Mouse (Mus musculus) heart, embryonic 10.5 days (tissue): Measurements from ENCODE around the gene Vmn1r80. TPM values are rescaled to one million over a fixed set of nuclear protein-coding genes. Genes with fewer than 3 reads are reported as not detected.
"Not testable (repeated sequence)": the region's sequence is repeated elsewhere in the genome, so short reads cannot be mapped to it uniquely, and the experiment has no call there.

Experiments
- DNase-seq: peaks from one replicate; pipeline ENCODE4 v3.0.0-alpha.2; 2017; ENCODE audit warnings: low spot score
- H3K27ac ChIP-seq: fragments of 300-500 bp; sonication (generic); 2 replicates; pipeline ENCODE4 v1.5.1; 2016; ENCODE audit warnings: mild to moderate bottlenecking
- H3K27me3 ChIP-seq: fragments of 300-500 bp; sonication (generic); 2 replicates; pipeline ENCODE4 v1.6.1; 2016; ENCODE audit warnings: mild to moderate bottlenecking; ENCODE audit not compliant: poor library complexity, insufficient read depth, severe bottlenecking
- H3K36me3 ChIP-seq: fragments of 300-500 bp; sonication (generic); 2 replicates; pipeline ENCODE4 v1.6.1; 2016; ENCODE audit warnings: mild to moderate bottlenecking, moderate library complexity
- H3K4me1 ChIP-seq: fragments of 300-500 bp; sonication (generic); 2 replicates; pipeline ENCODE4 v1.6.1; 2016; ENCODE audit warnings: mild to moderate bottlenecking
- H3K4me3 ChIP-seq: fragments of 300-500 bp; sonication (generic); 2 replicates; pipeline ENCODE4 v1.5.1; 2016; ENCODE audit warnings: mild to moderate bottlenecking, moderate library complexity
- H3K9me3 ChIP-seq: fragments of 300-500 bp; sonication (generic); 2 replicates; pipeline ENCODE4 v1.6.1; 2016; ENCODE audit warnings: mild to moderate bottlenecking, moderate library complexity
- WGBS: fragments of 180-500 bp; shearing (Covaris S2); methylation state at CpG from one replicate; pipeline ENCODE4 v1.1.7; 2016; 5-methylcytosine and 5-hydroxymethylcytosine counted together
- polyA plus RNA-seq: library from polyadenylated mRNA; unstranded; fragments of >200 nt; fragmentation: Nextera tagmentation; extraction: Ambion mirVana; gene quantifications from 2 replicates; pipeline ENCODE4 v1.2.1, GENCODE M21; 2016

Gene Vmn1r80
- not detected in 2 replicates for polyA plus RNA-seq

- H3K27ac ChIP-seq, result no peak within 1 kb of the TSS
- H3K9me3 ChIP-seq, result no peaks in the 10 kb centered on the region
- WGBS, result 78% methylated on average over 1 of the region's 1 CpGs
- H3K27me3 ChIP-seq, result no peaks in the 10 kb centered on the region
- H3K4me1 ChIP-seq, result no peaks in the 10 kb centered on the region
- DNase-seq, result no peak
- H3K36me3 ChIP-seq, result no peaks in the 10 kb centered on the region
- no peak within 1 kb of the TSS for H3K4me3 ChIP-seq
Observed at GRCm38 (mm10) chr7:12188986-12189385, at the start of gene Vmn1r80. Gene Vmn1r80 (plus strand): TSS chr7:12189286.

- Histone ChIP-seq H3K4me1 (no peaks in the 10 kb centered on the region), H3K36me3 (no peaks in the 10 kb centered on the region), H3K9me3 (no peaks in the 10 kb centered on the region), H3K27ac (no peak within 1 kb of the TSS), H3K4me3 (no peak within 1 kb of the TSS), H3K27me3 (no peaks in the 10 kb centered on the region)
- 57% methylated on average over 2 of the region's 2 CpGs for WGBS
- no peak for DNase-seq
Observed at GRCm38 (mm10) chr7:12149957-12150356, 39.1 kb upstream of the Vmn1r80 start, which contains the start of gene Vmn1r78. Gene Vmn1r78 (plus strand): TSS chr7:12150257.

- not testable (repeated sequence) for H3K27ac ChIP-seq, H3K4me1 ChIP-seq, H3K9me3 ChIP-seq, H3K36me3 ChIP-seq, H3K4me3 ChIP-seq, DNase-seq, H3K27me3 ChIP-seq
- WGBS, result 39% methylated on average over 1 of the region's 1 CpGs
Observed at GRCm38 (mm10) chr7:12156463-12156862, 32.6 kb upstream of the Vmn1r80 start.

DNA sequence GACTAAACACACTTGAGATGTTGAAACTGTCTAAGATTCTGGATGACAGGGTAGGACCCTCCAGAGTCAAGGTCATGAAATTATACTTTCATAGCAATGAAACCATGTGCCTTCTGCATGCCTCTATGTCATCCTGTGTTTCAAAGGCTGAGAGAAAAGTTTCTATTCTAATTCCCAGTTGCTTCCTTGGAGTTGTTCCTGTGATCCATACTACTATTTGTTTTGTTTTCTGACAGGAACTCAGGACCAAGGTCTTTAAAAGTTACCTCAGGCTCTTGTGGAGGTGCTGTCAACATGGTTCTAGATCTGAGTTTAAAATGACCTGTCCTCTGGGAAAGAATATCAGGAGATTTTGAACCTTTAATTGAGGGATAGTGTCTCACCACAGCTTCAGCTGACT, 18.1 kb upstream of the Vmn1r80 start, which contains the start of gene Vmn1r79:
Vmn1r79 (plus strand) TSS at position 301 of the 400 bp plus-strand sequence.
- H3K27ac ChIP-seq, DNase-seq, H3K4me3 ChIP-seq, H3K9me3 ChIP-seq, H3K36me3 ChIP-seq, H3K27me3 ChIP-seq, H3K4me1 ChIP-seq: not testable (repeated sequence)

GRCm38 (mm10) chr7:12172926-12173325, 16.2 kb upstream of the Vmn1r80 start:
- WGBS, result 63% methylated on average over 2 of the region's 2 CpGs
- H3K9me3 ChIP-seq, H3K36me3 ChIP-seq, DNase-seq, H3K4me1 ChIP-seq, H3K27me3 ChIP-seq, H3K4me3 ChIP-seq, H3K27ac ChIP-seq: not testable (repeated sequence)

- Histone ChIP-seq H3K27ac (no peak overlapping the region), H3K27me3 (no peaks in the 10 kb centered on the region), H3K36me3 (no peaks in the 10 kb centered on the region), H3K4me1 (no peaks in the 10 kb centered on the region), H3K9me3 (peaks cover 5% of the 10 kb centered on the region; the same call in 1 of the 2 replicates), H3K4me3 (no peak overlapping the region)
- WGBS, result 74% methylated on average over 2 of the region's 2 CpGs
- no peak for DNase-seq
Observed at GRCm38 (mm10) chr7:12204141-12204540, 15.1 kb downstream of the Vmn1r80 start.

Other genes starting within 250 kb of the Vmn1r80 start
- not detected in 2 replicates for gene Vmn1r77, start 152.5 kb upstream of the Vmn1r80 start, polyA plus RNA-seq
- not detected in 2 replicates for gene Vmn1r78, start 39.0 kb upstream of the Vmn1r80 start, polyA plus RNA-seq
- not detected in 2 replicates for gene Vmn1r79, start 18.0 kb upstream of the Vmn1r80 start, polyA plus RNA-seq
- gene Vmn1r81, start 79.0 kb downstream of the Vmn1r80 start, polyA plus RNA-seq, result not detected in 2 replicates
- not detected in 2 replicates for gene Vmn1r82, start 111.1 kb downstream of the Vmn1r80 start, polyA plus RNA-seq
- not detected in 2 replicates for gene Vmn1r83, start 140.2 kb downstream of the Vmn1r80 start, polyA plus RNA-seq
- gene Vmn1r84, start 180.0 kb downstream of the Vmn1r80 start, polyA plus RNA-seq, result not detected in 2 replicates
- gene Zfp551, start 233.5 kb downstream of the Vmn1r80 start, polyA plus RNA-seq, result 2.5 and 3.0 TPM in 2 replicates